Mouse (Mus musculus) mouse embryonic stem cell (cell line): ENCODE data around the gene Hnrnpul1.

ENCODE experiments used
- in situ Hi-C, 2 experiments: fragments of 300-500 bp; cut with MboI; formaldehyde crosslinking; loops; 1 replicate in 1 of 2; 3 replicates in 1 of 2; pipeline ENCODE4 v1.14.3; 2019 to 2020; ENCODE audit warnings: low sequenced_read_pairs in 2 of 2, low pct_unique_long_range_greater_than_20kb in 1 of 2, mixed read lengths in 1 of 2; ENCODE audit not compliant: unreplicated experiment in 1 of 2

Hnrnpul1 gene

GRCm38 (mm10) chr7:25705801-25706251 is 48.7 kb downstream of the Hnrnpul1 start:
- in situ Hi-C loops, result no loop called here

- in situ Hi-C loops, result loop anchor here in 1 of 2 experiments (5.0 kb wide), 1 partner anchor 83 kb away; no protein-coding TSS in a partner anchor
These were observed 49.7 kb downstream of the Hnrnpul1 start for GRCm38 (mm10) chr7:25704716-25705364.

- in situ Hi-C loops, result loop anchor here in 1 of 2 experiments (5.0 kb wide), 1 partner anchor 82 kb away; no protein-coding TSS in a partner anchor
These were observed 50.6 kb downstream of the Hnrnpul1 start for GRCm38 (mm10) chr7:25703793-25704494.

DNA sequence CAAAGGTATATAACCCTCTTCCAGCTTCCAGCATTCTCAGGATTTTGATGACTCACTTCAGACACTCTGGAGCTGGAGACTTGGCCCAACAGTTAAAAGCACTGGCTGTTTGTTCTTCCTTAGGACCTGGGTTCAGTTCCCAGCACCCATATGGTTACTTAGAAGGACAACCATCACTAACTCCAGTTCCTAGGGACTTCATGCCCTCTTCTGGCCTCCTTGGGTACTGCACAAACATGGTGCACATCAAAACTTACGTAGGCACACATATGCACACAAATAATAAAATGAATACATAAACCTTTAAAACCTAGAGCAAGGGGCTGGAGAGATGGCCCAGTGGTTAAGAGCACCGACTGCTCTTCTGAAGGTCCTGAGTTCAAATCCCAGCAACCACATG is 52.2 kb downstream of the Hnrnpul1 start:
- in situ Hi-C loops, result loop anchor here in 1 of 2 experiments (5.0 kb wide), 1 partner anchor 80 kb away; no protein-coding TSS in a partner anchor

DNA sequence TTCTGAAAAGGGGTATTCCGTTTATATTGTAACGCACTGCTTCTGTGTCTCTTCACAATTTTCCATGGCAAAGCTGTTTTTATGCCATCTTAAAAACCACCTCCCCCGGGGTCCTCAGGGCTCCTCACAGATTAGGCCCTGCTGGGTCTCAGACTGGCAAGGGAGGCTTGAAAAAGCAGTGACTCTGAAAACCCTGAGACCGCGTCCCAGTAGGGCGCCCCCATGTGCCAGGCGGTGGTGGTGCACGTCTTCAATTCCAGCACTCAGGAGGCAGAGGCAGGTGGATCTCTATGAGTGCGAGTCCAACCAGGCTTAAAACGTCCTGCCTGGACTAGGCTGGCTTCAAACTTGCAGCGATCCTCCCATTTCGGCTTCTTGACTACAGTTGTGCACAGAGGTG is 53.8 kb downstream of the Hnrnpul1 start:
- in situ Hi-C loops, result loop anchor here in 1 of 2 experiments (5.0 kb wide), 1 partner anchor 78 kb away; no protein-coding TSS in a partner anchor

GRCm38 (mm10) chr7:25699851-25700250 is 54.7 kb downstream of the Hnrnpul1 start:
- in situ Hi-C loops, result loop anchor here in 1 of 2 experiments (5.0 kb wide), 1 partner anchor 78 kb away; no protein-coding TSS in a partner anchor

DNA sequence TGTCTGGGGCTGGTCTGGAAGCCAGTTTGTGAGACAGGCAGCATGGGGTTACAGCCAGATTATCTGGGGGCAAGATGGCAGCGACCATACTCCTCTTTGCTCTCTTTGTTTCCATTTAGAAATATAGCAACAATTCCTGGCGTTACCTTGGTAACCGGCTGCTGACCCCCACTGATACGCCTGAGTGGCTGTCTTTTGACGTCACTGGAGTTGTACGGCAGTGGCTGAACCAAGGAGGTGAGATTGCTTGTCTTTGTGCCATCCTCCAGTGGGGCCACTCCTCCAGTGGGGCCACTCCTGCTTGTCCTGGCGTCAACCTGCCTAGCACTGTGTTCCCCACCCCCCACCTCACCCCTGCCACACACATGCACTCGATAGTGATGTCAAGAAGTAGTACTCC is 60.5 kb downstream of the Hnrnpul1 start:
- in situ Hi-C loops, result no loop called here

DNA sequence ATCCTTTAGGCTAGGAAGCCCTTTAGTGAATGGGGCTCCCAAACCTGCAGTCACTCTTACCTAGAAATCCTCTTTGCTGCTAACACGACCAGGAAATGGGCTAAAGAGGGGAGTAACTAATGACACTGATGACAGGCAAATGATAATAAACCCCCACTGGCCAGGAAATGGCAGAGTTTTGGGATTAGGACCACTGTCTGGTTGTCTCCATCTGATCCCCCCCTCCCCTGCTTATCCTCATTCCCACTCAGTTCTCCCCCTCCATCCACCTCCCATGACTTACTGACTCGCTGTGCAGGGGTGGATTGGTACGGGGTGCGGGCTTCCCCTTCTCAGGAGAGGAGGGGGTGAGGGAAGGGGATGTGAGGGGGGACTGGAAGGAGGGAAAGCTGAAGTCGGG is 64.5 kb downstream of the Hnrnpul1 start:
- in situ Hi-C loops, result no loop called here

DNA sequence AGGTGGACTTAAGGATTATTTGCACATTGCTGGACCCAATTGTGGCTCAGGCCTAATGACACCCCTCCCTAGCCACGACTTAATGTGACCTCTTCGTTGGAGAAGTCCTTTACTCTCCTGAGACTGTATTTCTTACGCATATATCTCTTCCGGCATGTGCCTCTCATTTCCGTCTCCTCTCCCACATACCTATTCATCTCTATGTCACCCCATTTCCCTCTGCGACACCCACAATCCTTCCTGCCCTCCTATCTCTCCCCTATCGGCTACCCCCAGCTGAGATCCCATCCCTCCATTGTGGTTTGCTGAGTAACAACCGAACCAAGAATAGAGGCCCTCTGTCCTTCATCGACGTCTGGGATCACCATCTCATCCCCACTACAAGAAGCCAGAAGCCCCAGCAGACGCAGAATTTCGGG is 64.9 kb downstream of the Hnrnpul1 start:
- in situ Hi-C loops, result no loop called here

DNA sequence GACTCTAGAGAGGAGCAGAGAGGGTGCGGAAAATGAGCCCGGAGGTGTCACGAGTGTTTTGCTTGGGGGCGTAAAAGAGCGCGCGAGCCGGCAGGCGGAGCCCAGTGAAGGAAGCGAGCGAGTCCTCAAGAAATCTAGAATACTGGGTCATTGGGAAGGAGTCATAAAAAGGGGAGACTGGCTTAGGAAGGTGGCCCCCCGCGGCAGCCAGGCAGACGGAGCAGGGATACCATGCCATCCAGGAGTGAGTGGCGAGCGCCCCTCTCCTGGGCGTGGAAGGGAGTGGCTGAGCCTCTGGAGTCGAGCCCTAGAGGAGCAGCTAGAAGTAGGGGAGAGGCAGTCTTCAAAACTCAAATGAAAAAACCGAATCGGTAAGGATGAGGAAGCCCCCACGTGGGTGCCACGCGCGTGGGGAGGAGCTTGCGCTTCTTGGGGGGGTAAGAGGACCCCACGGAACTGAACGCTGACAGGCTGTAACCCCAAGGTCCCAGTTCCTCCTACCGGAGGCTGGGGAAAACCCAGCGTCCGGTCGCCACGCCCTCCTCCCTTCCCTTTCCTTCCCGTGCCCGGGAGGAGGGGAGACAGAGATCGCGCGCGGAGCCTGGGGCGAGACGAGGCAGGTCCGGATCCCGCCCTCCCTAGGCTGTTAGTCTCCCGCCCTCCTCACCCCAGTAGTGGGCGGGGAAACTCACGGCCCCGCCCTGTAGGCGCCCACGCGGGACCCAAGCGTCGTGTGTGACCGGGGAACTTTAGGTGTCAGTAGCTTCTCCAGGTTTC is 65.6 kb downstream of the Hnrnpul1 start:
- in situ Hi-C loops, result no loop called here

DNA sequence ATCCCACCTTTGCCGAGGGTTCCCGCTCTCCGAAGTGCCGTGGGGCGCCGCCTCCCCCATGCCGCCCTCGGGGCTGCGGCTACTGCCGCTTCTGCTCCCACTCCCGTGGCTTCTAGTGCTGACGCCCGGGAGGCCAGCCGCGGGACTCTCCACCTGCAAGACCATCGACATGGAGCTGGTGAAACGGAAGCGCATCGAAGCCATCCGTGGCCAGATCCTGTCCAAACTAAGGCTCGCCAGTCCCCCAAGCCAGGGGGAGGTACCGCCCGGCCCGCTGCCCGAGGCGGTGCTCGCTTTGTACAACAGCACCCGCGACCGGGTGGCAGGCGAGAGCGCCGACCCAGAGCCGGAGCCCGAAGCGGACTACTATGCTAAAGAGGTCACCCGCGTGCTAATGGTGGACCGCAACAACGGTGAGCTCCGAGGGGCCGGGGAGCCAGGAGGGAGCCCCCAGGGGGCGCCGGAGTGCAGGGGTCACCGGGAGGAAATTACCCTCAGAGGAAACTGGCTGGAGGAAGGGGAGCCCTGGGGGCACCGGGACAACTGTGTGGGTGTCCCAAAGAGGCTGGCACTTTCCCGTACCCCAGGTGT is 66.7 kb downstream of the Hnrnpul1 start:
- in situ Hi-C loops, result no loop called here

DNA sequence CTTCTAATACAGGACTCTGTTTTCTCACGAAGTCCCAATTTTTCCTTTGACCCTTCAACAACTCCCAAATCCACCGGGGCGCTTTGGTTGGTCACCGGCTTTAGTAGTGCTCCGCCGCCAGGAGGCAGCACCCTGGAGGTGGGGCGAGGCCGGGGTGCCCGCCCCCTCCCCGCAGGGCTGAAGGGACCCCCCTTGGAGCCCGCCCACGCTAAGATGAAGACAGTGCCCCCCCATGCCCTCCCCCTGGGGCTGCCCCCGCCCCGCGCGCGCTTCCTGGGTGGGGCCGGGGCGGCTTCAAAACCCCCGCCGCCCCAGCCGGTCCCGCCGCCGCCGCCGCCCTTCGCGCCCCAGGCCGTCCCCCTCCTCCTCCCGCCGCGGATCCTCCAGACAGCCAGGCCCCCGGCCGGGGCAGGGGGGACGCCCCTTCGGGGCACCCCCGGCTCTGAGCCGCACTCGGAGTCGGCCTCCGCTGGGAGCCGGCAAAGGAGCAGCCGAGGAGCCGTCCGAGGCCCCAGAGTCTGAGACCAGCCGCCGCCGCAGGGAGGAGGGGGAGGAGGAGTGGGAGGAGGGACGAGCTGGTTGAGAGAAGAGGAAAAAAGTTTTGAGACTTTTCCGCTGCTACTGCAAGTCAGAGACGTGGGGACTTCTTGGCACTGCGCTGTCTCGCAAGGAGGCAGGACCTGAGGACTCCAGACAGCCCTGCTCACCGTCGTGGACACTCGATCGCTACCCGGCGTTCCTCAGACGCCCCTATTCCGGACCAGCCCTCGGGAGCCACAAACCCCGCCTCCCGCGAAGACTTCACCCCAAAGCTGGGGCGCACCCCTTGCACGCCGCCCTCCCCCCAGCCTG is 67.7 kb downstream of the Hnrnpul1 start, which contains the start of gene Tgfb1:
Gene Tgfb1, plus strand, starts transcription at position 323 of the 852 bp plus-strand sequence.
- in situ Hi-C loops, result no loop called here

DNA sequence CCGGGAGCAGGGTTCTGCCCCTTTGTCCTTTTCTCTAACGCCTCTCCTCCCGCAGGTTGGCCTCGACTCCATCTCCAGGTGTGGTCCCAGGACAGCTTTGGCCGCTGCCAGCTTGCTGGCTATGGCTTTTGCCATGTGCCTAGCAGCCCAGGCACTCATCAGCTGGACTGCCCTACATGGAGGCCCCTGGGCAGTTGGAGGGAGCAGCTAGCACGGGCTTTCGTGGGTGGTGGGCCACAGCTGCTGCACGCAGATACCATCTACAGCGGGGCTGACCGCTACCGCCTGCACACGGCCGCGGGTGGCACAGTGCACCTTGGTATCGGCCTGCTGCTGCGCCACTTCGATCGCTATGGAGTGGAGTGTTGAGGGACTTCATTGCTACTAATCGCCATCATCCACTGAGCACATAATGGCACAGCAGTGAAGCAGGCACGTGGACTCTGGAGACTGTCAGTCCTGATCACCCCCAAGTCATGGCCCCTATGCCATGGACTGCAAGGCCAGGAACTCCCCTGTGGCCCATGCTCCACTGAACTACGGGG is 68.6 kb downstream of the Hnrnpul1 start:
- in situ Hi-C loops, result no loop called here

GRCm38 (mm10) chr7:25684659-25685058 is 69.9 kb downstream of the Hnrnpul1 start:
- in situ Hi-C loops, result no loop called here

- in situ Hi-C loops, result no loop called here
These were observed 70.9 kb downstream of the Hnrnpul1 start for GRCm38 (mm10) chr7:25683474-25684180.

GRCm38 (mm10) chr7:25681341-25682231 is 73.0 kb downstream of the Hnrnpul1 start:
- in situ Hi-C loops, result no loop called here
